Mouse (Mus musculus) cerebellum, adult 2 months (tissue): Measurements from ENCODE around the gene Gfi1b.

Experiments
- CTCF ChIP-seq: fragments of 200-500 bp; IDR thresholded peaks from 2 replicates; pipeline ENCODE4 v1.5.1; 2011; ENCODE audit warnings: low read depth, mild to moderate bottlenecking, control low read depth, low read length, moderate library complexity, borderline replicate concordance; ENCODE audit not compliant: insufficient read depth
- POLR2A ChIP-seq: fragments of 200-500 bp; IDR thresholded peaks from 2 replicates; pipeline ENCODE4 v1.6.1; 2011; ENCODE audit warnings: low read length, control low read depth, borderline replicate concordance; ENCODE audit not compliant: insufficient read depth

DNA sequence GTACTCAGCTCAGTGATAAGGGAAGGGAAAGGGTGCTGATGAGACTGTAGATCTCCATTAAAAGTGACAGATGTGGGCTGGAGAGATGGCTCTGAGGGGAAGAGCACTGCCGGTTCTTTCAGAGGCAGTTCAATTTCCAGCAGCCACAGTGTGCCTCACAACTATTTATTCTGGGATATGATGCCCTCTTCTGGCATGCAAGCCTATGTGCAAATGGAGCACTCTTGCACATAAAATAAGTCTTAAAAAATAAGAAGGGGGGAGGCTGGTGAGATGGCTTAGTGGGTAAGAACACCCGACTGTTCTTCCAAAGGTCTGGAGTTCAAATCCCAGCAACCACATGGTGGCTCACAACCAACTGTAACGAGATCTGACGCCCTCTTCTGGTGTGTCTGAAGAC is 11.4 kb upstream of the Gfi1b start:
- TF ChIP-seq CTCF (no peak), POLR2A (no peak)
